Mouse (Mus musculus): ENCODE results near the gene Mdk.

Mdk gene

GRCm38 (mm10) chr2:91932160-91932711 is at the start of gene Mdk:
Mdk (minus strand) TSS chr2:91932297.
- in situ Hi-C loops (cut with MboI; ENCODE audit: unreplicated experiment in 2 of 2): no loop called here

DNA sequence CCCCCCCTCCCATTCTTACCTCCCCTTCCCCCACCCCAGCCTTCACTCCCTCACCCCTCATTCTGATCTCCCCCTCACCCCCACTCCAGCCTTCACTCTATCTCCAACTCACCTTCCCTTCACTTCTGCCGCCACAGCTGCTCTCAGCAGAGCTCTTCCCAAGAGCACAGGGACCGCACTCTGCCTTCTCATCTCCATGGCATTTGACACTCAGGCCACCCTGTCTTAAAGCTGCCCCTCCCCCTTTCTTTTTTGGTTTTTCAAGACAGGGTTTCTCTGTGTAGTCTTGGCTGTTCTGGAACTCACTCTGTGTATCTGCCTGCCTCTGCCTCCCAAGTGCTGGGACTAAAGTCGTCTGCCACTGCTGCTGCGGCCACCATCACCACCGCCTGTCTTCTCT is 48.7 kb upstream of the Mdk start:
- in situ Hi-C loops (cut with MboI; ENCODE audit: unreplicated experiment in 2 of 2): no loop called here

DNA sequence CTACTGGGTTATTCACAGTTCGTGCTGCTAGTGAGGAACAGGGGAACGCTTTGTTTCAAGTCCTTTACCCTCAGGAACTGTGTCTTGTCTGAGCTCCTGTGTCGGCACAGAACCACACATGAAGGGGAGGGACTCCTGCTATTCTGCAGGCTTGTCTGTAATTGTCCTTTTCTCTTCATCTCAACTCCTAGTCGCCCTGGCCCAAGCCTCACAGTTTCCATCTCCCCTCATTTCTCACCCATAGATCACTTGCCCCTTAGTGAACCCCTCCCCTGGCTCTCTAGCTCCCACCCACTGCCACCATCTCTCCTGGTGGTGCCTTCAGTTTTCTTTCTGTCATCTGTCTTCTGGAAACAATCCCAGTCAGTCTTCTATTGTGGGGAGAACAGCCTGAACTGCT is 48.1 kb upstream of the Mdk start:
- in situ Hi-C loops (cut with MboI; ENCODE audit: unreplicated experiment in 2 of 2): no loop called here

DNA sequence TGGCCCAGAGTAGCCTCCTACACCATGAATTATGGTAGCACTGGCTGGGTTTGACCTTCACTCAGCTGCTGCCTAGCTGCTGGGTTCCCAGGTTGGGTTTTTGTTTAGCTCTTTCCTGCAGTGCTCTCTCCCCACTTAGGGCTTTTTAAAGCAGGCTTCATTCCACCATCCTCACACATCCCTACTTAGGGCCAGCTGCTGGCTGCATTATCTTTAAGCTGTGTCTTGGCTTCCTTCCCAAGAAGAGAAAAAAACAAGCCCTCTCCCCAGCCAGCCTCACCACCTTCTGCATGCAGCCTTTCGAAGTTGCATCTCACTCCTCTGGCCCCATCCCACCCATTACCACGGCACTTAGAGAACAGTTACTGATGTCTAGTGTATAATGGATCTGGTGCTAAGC is 46.5 kb upstream of the Mdk start:
- in situ Hi-C loops (cut with MboI; ENCODE audit: unreplicated experiment in 2 of 2): no loop called here

- in situ Hi-C loops (cut with MboI; ENCODE audit: unreplicated experiment in 2 of 2): no loop called here
Observed at GRCm38 (mm10) chr2:91977960-91978359, 45.9 kb upstream of the Mdk start.

DNA sequence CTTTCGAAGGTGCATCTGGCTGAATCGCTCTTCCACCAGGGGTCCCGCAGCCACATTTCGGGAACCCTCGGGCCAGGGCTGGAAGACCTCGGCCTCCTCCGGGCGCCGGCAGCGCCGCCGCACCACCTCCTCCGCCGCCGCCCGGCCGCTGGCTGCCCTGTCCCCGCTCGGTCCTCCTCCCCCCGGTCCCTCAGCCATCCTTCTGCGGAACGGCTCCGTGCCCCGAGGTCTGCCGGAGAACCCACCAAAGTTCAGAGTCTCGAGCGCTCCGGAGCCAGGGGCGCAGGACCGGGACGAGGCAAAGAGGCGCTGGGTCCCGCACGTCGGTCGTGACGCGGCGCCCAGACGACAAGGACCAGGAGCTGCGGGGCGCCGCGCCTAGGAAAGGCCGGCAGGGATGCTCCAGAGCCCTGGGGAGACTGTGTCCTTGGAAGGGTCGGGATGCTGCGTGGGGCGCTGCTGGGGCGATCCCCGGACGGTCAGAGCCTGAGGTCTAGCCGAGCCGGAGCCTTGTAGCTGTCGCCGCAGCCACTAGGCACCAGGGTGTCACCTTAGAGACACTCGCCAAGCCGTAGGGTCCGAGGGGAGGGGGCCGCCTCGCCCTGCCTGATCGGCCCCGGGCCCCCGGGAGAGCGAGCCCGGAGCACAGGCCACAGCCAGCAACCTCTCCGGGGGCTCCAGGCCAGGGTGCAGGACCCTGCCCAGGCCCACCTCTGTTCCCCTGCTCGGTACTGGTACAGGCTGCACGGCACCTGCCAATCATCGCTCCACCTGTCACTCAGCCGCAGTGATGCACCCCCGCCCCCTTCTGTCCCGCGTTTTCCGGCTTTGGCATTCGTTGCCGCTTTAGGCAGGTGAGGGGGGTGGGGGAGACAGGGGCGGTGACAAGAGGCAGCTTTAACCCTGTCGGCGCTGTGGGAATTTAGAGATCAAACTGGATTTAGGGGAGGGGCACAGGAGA is 43.8 kb upstream of the Mdk start, which contains the start of gene Dgkz:
Gene Dgkz (minus strand): TSS at position 284 of the 961 bp plus-strand sequence.
- in situ Hi-C loops (cut with MboI; ENCODE audit: unreplicated experiment in 2 of 2): no loop called here

GRCm38 (mm10) chr2:91973416-91974135 is 41.5 kb upstream of the Mdk start:
- in situ Hi-C loops (cut with MboI; ENCODE audit: unreplicated experiment in 2 of 2): loop anchor here in 1 of 2 experiments (25.0 kb wide), 2 partner anchors 1214 to 1464 kb away; partner anchors contain the start of gene Trp53i11

- in situ Hi-C loops (cut with MboI; ENCODE audit: unreplicated experiment in 2 of 2): loop anchor here in 1 of 2 experiments (25.0 kb wide), 2 partner anchors 1215 to 1465 kb away; partner anchors contain the start of gene Trp53i11
Observed at GRCm38 (mm10) chr2:91972121-91972566, 40.0 kb upstream of the Mdk start.

- in situ Hi-C loops (cut with MboI; ENCODE audit: unreplicated experiment in 2 of 2): loop anchor here in 1 of 2 experiments (25.0 kb wide), 2 partner anchors 1216 to 1466 kb away; partner anchors contain the start of gene Trp53i11
Observed at GRCm38 (mm10) chr2:91971231-91972097, 39.4 kb upstream of the Mdk start.

- in situ Hi-C loops (cut with MboI; ENCODE audit: unreplicated experiment in 2 of 2): loop anchor here in 1 of 2 experiments (25.0 kb wide), 2 partner anchors 1219 to 1469 kb away; partner anchors contain the start of gene Trp53i11
Observed at GRCm38 (mm10) chr2:91967962-91968361, 35.9 kb upstream of the Mdk start.

DNA sequence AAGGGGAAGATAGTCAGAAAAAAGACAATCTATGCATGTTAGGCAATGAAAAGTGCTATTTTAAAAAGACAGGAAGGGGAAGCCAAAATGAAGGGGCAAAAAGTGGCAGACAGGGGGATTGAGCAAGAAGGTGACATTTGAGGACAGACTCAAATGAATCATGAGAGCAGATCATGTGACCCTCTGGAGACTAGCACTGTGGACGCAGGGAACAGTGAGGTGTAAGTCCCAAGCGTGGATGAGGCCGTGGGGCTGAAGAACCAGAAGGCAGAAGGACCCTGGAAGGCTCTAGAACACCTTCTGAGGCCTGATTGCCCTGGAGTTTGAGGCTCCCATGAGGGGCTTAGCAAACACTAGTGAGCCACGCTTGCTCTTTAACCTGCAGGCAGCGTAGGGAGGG is 34.3 kb upstream of the Mdk start:
- in situ Hi-C loops (cut with MboI; ENCODE audit: unreplicated experiment in 2 of 2): loop anchor here in 1 of 2 experiments (25.0 kb wide), 2 partner anchors 1221 to 1471 kb away; partner anchors contain the start of gene Trp53i11

GRCm38 (mm10) chr2:91965417-91965816 is 33.3 kb upstream of the Mdk start:
- in situ Hi-C loops (cut with MboI; ENCODE audit: unreplicated experiment in 2 of 2): loop anchor here in 1 of 2 experiments (25.0 kb wide), 2 partner anchors 1222 to 1472 kb away; partner anchors contain the start of gene Trp53i11

GRCm38 (mm10) chr2:91964610-91965204 is 32.6 kb upstream of the Mdk start:
- in situ Hi-C loops (cut with MboI; ENCODE audit: unreplicated experiment in 2 of 2): loop anchor here in 1 of 2 experiments (25.0 kb wide), 2 partner anchors 1223 to 1473 kb away; partner anchors contain the start of gene Trp53i11

DNA sequence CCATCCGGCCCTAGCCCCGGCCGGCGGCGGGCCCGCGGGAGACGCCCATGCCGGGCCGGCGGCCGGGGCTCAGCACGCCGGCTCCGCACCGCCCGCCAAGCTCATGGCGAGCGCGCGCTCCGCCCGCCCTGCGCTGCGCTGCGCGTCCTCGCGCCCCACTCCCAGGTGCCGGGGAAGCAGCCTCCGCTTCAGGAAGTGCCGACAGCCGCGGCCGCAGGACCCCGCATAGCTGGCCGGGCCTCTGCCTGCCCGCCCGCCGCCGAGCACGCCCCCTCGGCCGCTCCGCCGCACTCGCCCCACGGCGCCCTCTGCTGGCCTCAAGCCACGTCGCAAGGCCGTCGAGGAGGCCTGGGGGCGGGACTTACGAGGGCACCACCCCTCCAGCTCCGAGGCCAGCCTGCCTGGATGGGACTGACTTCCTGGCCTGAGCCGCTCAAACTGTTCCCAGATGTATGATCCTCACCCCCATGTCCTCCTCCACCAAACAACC is 31.4 kb upstream of the Mdk start:
- in situ Hi-C loops (cut with MboI; ENCODE audit: unreplicated experiment in 2 of 2): loop anchor here in 1 of 2 experiments (25.0 kb wide), 2 partner anchors 1224 to 1474 kb away; partner anchors contain the start of gene Trp53i11

- in situ Hi-C loops (cut with MboI; ENCODE audit: unreplicated experiment in 2 of 2): loop anchor here in 1 of 2 experiments (25.0 kb wide), 2 partner anchors 1224 to 1474 kb away; partner anchors contain the start of gene Trp53i11
Observed at GRCm38 (mm10) chr2:91962864-91963401, 30.8 kb upstream of the Mdk start.

DNA sequence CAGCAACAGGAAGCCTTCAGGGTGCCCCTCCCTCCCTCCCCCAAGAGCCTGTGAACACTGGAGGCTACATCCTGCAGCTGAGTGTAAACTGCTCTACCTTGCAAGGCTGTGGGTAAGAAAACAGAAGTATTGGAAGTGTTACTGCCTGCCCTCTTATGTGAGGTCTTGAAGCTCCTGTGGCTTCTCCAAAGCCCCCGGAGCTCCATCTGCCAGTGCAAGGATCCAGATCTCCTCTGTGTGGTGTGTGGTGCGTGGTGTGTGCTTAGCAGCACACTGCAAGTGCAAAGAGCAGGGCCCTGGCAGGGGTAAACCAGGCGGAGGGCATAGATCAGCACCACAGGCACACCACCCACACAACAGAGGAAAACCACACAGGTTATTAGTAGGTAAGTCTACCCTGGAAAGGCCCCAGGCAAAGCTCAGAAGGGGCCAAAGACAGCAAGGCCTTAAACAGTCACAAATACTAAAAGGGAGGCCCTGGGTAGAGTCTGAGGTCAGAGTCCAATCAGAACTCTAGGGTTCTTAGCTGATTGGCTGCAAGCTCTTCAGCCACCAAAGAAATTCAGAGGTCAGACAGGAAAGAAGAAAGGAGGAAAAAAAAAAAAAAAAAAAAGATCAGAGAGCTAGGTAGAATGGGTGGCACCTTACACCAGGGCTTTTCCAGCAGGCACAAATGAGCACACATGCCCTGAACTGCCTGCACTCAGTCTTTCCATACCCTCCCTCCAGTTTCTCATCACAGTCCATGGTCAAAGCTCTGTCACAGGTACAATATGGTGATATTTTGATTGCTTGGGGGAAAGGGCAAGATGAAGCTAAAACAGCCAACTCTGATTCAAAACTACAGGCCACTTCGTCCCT is 30.0 kb upstream of the Mdk start:
- in situ Hi-C loops (cut with MboI; ENCODE audit: unreplicated experiment in 2 of 2): loop anchor here in 1 of 2 experiments (25.0 kb wide), 2 partner anchors 1225 to 1475 kb away; partner anchors contain the start of gene Trp53i11

GRCm38 (mm10) chr2:91960459-91960858 is 28.4 kb upstream of the Mdk start:
- in situ Hi-C loops (cut with MboI; ENCODE audit: unreplicated experiment in 2 of 2): loop anchor here in 1 of 2 experiments (25.0 kb wide), 2 partner anchors 1227 to 1477 kb away; partner anchors contain the start of gene Trp53i11
